Mouse (Mus musculus) liver, embryonic 14.5 days (tissue): Measurements from ENCODE around the gene Wipf1. TPM values are rescaled to one million over a fixed set of nuclear protein-coding genes. Genes with fewer than 3 reads are reported as not detected.
A peak's percentile ranks its signal among the peaks of the same experiment; 100 is the strongest.

Experiments used
- ATAC-seq: fragments of 200-750 bp; cut with Nextera tagmentation; 2 replicates; pipeline ENCODE4 v1.8.0; 2017; ENCODE audit warnings: moderate number of reproducible peaks, mild to moderate bottlenecking, moderate library complexity; ENCODE audit not compliant: insufficient read depth
- DNase-seq, 3 experiments: peaks; one replicate each; pipeline ENCODE4 v3.0.0-alpha.2; 2012 to 2013; ENCODE audit warnings: low read depth in 3 of 3, low spot score in 3 of 3
- H3K27ac ChIP-seq: fragments of 300-500 bp; sonication (generic); 2 replicates; pipeline ENCODE4 v1.5.1; 2014; ENCODE audit warnings: moderate library complexity, mild to moderate bottlenecking, control low read depth, inconsistent platforms
- H3K27me3 ChIP-seq: fragments of 300-500 bp; sonication (generic); 2 replicates; pipeline ENCODE4 v1.6.1; 2014; ENCODE audit warnings: mild to moderate bottlenecking, low read length, moderate library complexity; ENCODE audit not compliant: control insufficient read depth, insufficient read depth
- H3K36me3 ChIP-seq: fragments of 300-500 bp; sonication (generic); replicated peaks from 2 replicates; pipeline ENCODE4 v1.6.1; 2014; ENCODE audit warnings: low read depth; ENCODE audit not compliant: control insufficient read depth, insufficient read depth
- H3K4me1 ChIP-seq, 2 experiments: fragments of 200-500 bp in 1 of 2; fragments of 300-500 bp in 1 of 2; sonication (generic) in 1 of 2; replicated peaks; 2 replicates each; pipeline ENCODE4 v1.6.1; 2012 to 2014; ENCODE audit warnings: antibody characterized with exemption in 1 of 2, inconsistent platforms in 1 of 2, low read length in 1 of 2; ENCODE audit not compliant: control insufficient read depth in 2 of 2, insufficient read depth in 2 of 2
- H3K4me2 ChIP-seq: fragments of 300-500 bp; sonication (generic); 2 replicates; pipeline ENCODE4 v1.6.1; 2014; ENCODE audit warnings: low read depth, mild to moderate bottlenecking, control low read depth, moderate library complexity
- H3K4me3 ChIP-seq, 2 experiments: fragments of 200-500 bp in 1 of 2; fragments of 300-500 bp in 1 of 2; sonication (generic) in 1 of 2; 2 replicates each; pipeline ENCODE4 v1.5.1; 2012 to 2014; ENCODE audit warnings: low read depth in 2 of 2, low read length in 2 of 2, mild to moderate bottlenecking in 2 of 2, control low read depth in 1 of 2, inconsistent platforms in 1 of 2, moderate library complexity in 1 of 2; ENCODE audit not compliant: insufficient read depth in 1 of 2
- H3K9ac ChIP-seq: fragments of 300-500 bp; sonication (generic); replicated peaks from 2 replicates; pipeline ENCODE4 v1.6.1; 2014; ENCODE audit warnings: mild to moderate bottlenecking, control low read depth, moderate library complexity
- H3K9me3 ChIP-seq: fragments of 300-500 bp; sonication (generic); 2 replicates; pipeline ENCODE4 v1.6.1; 2016; ENCODE audit warnings: low read length, mixed read lengths; ENCODE audit not compliant: control insufficient read depth
- CTCF ChIP-seq: IDR thresholded peaks from 2 replicates; pipeline ENCODE4 v1.5.1; 2016; ENCODE audit warnings: antibody characterized with exemption, low read depth, control low read depth
- EP300 ChIP-seq: IDR thresholded peaks from 2 replicates; pipeline ENCODE4 v1.6.1; 2016; ENCODE audit warnings: antibody characterized with exemption, low read depth
- WGBS: fragments of 180-500 bp; shearing (Covaris S2); extraction: QIAGEN DNeasy Blood & Tissue Kit; methylation state at CpG from one replicate; pipeline ENCODE4 v1.1.7; 2014; ENCODE audit not compliant: insufficient replicate concordance; 5-methylcytosine and 5-hydroxymethylcytosine counted together
- polyA plus RNA-seq, 2 experiments: library from polyadenylated mRNA; depleted of rRNA in 1 of 2; stranded (reverse) in 1 of 2; unstranded in 1 of 2; fragments of >200 nt; fragmentation: Nextera tagmentation in 1 of 2; extraction: Ambion mirVana in 1 of 2; gene quantifications; 2 replicates each; pipeline versions ENCODE4 v1.2.1 to v1.2.3; 2012 to 2014

Gene Wipf1
- polyA plus RNA-seq, 2 experiments = 3.4 to 4.1 TPM

DNA sequence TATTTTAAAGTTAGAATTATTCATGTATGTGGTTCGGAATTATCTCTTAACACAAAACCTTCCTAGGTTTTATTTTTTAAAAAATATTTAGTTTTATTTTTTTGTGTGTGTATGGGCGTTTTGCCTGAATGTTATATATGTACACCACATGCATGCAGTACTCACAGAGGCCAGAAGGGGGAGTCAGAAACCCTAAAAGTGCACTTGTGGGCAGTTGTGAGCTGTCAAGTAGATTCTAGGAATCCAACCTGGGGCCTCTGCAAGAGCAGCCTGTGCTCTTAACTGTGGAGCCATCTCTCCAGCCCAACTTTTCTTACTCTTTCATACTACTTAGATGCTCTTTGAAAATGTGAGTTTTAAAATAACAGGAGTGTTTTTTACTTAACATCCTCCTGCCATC is 57.4 kb downstream of the Wipf1 start:
- H3K4me3 ChIP-seq = no peak overlapping the region
- H3K27me3 ChIP-seq = no peaks in the 10 kb centered on the region
- no peak overlapping the region for H3K4me2 ChIP-seq
- no peak overlapping the region for H3K27ac ChIP-seq
- peaks cover 6 to 27% of the 10 kb centered on the region in 2 experiments for H3K4me1 ChIP-seq
- no peaks in the 10 kb centered on the region for H3K36me3 ChIP-seq
- ATAC-seq (no peak), DNase-seq (no peak)
- no peak overlapping the region for H3K9ac ChIP-seq
- no peaks in the 10 kb centered on the region for H3K9me3 ChIP-seq
- TF ChIP-seq CTCF (peak; percentile 61), EP300 (no peak)
- 76% methylated on average over 2 of the region's 2 CpGs for WGBS

DNA sequence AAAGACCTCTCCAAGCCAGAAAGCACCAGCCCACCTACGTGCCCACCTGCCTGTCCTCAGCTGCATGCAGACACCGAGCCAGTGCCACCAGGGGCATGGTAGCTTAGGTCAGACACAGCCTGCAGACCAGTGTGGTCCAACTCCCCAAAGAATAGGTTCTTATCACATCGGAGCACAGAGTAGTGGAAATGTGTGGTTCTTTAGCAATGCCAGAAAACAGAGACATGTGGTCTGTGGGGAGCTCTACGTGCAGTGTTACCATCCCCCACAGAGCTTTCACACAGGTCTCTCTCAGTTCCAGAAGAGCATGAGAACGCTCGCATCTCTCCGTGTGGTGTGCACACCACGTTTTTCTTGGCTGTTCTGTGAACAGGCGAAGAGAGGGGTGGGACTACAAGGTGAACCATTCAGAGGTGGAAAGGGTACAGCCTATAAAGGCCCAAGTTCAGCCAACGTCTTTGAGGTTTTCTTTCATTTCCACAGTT is 59.3 kb downstream of the Wipf1 start:
- ATAC-seq (peak; percentile 82), DNase-seq (peak in 1 of 3 experiments; percentile 41)
- Histone ChIP-seq H3K9ac (no peak overlapping the region; the same call in 1 of the 2 replicates), H3K36me3 (no peaks in the 10 kb centered on the region), H3K27ac (no peak overlapping the region), H3K9me3 (no peaks in the 10 kb centered on the region), H3K4me2 (peak overlapping the region; percentile 30), H3K4me1 (peaks cover 4 to 21% of the 10 kb centered on the region in 2 experiments), H3K27me3 (no peaks in the 10 kb centered on the region), H3K4me3 (no peak overlapping the region)
- TF ChIP-seq CTCF (peak; percentile 19; the same call in 1 of the 2 replicates), EP300 (peak; percentile 42; the same call in 1 of the 2 replicates)
- 12% methylated on average over 10 of the region's 10 CpGs for WGBS

DNA sequence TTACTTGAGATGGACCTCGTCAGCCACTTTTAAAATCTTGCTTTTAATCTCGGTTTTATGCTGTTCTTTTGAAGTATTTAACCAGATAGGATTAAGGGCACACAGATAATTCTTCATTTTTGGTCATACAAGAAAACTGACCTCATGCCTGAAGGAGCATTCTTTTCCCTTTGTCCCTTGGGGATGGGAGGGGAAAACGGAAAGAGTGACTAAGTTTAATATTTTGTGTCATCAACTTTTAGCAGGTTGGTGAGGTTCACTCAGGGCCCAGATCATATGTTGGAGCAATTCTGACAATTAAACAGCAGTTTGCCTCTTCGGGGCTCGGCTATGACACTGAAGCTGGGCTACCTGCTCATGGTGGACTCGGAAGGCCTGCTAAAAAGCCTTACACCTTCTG is 60.0 kb downstream of the Wipf1 start:
- no peak overlapping the region for H3K27ac ChIP-seq
- DNase-seq (no peak), ATAC-seq (no peak)
- peaks cover 0 to 17% of the 10 kb centered on the region in 2 experiments for H3K4me1 ChIP-seq
- no peak overlapping the region for H3K9ac ChIP-seq
- H3K4me2 ChIP-seq = no peak overlapping the region
- WGBS = 64% methylated on average over 6 of the region's 6 CpGs
- no peaks in the 10 kb centered on the region for H3K9me3 ChIP-seq
- H3K4me3 ChIP-seq = no peak overlapping the region
- no peaks in the 10 kb centered on the region for H3K36me3 ChIP-seq
- TF ChIP-seq EP300 (no peak), CTCF (no peak)
- H3K27me3 ChIP-seq = no peaks in the 10 kb centered on the region

DNA sequence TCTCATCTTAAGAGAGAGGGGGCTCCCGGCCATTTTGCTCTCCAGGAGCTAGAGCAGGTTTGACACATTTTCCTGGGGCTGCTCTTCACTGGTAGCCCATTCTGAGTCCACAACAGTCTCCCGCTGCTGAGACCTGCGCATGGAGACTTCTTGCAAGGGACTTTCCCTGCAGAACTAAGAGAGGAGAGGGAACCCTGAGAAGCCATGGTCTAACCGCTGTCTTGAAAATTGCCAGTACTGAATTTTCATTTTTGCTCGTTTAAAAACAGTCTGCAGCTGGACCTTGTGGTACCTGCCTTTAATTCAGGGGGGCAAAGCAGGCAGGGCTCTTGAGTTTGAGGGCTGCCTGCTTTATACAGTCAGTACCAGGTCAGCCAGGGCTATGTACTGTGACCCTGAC is 60.5 kb downstream of the Wipf1 start:
- Histone ChIP-seq H3K27ac (no peak overlapping the region), H3K36me3 (no peaks in the 10 kb centered on the region), H3K4me2 (no peak overlapping the region), H3K9me3 (no peaks in the 10 kb centered on the region), H3K27me3 (no peaks in the 10 kb centered on the region), H3K4me3 (no peak overlapping the region), H3K9ac (no peak overlapping the region), H3K4me1 (peaks cover 0 to 16% of the 10 kb centered on the region in 2 experiments; a peak in 3 of 4 replicates)
- no peak for TF ChIP-seq CTCF
- TF ChIP-seq EP300 = no peak
- ATAC-seq (no peak), DNase-seq (no peak)
- 71% methylated on average over 5 of the region's 5 CpGs for WGBS

DNA sequence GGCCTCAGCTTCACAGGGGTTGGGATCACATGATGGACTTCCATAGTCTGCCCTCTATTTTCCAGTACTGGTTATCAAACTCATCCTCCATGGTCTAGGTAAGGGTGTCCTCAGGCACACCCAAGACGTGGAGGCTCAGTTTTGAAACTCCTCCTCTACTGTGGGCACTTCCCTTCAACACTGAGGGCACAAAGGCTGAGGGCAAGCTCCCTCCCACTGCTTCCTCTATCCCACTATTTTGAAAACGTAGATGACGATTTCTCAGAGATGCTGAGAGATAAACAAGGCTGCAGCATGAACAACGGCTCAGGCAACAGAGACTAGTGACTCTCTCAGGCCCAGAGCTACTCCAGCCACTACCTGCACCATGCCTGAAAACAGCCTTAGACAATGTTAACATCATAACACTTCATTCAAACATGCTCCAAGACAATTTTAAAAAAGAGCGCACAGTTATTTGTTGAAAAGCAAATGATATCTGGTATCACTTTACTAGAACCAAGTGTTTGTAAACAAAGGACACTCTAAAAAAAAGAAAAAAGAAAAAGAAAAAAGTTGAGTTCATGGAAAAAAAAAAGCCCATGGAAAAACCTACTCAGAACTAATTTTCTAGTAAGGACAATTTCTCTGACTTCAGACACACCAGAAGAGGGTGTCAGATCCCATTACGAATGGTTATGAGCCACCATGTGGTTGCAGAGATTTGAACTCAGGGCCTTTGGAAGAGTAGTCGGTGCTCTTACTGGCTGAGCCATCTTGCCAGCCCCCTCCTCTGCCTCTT is 62.3 kb downstream of the Wipf1 start:
- 42% methylated on average over 7 of the region's 7 CpGs for WGBS
- TF ChIP-seq EP300 (no peak), CTCF (no peak)
- H3K9me3 ChIP-seq = no peaks in the 10 kb centered on the region
- no peak for ATAC-seq
- no peaks in the 10 kb centered on the region for H3K27me3 ChIP-seq
- H3K4me2 ChIP-seq = no peak overlapping the region
- no peak overlapping the region for H3K9ac ChIP-seq
- DNase-seq = no peak
- H3K36me3 ChIP-seq = no peaks in the 10 kb centered on the region
- H3K27ac ChIP-seq = no peak overlapping the region
- H3K4me1 ChIP-seq = peaks cover 0 to 24% of the 10 kb centered on the region in 2 experiments; a peak in 3 of 4 replicates
- no peak overlapping the region for H3K4me3 ChIP-seq
